Comparison of ENCODE assay signal across 9 mouse cellular contexts in the genomic region with DNA sequence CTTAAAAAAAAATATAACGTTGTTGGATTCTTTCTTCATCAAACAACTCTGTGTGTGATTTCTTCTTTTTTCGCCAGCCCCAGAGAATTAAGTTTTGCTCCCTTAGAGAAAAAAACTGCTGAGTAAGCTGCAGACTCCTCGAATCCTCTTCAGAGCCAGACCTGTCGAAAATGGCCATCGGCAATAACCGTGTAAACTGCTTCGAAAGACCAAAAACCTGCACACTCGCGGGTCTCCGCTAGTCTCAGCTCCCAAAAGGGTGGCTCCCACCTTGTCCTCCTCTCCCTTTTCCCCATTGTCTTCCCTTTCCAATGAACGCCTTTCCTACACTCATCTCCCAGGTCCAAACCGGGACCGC. TPM values are rescaled to one million over a fixed set of nuclear protein-coding genes. Genes with fewer than 3 reads are reported as not detected.
DNase-seq lines count a peak whose midpoint lies in the region; ATAC-seq lines count a peak whose summit lies in the region.
"Had no signal": no experiment of that assay in that cellular context is flagged by ENCODE, and none has a peak within 500 bp of the region (broad histone marks: within the 10 kb centered on the region; RNA-seq: fewer than 3 reads in every experiment).

No protein-coding gene starts in this region.

- no peak for DNase-seq in heart, postnatal 4 days
- DNase-seq in ZHBTc4 (ENCODE audit: low read depth, low spot score): peak; percentile 77
- DNase-seq in midbrain, embryonic 11.5 days (ENCODE audit: low spot score, missing footprints): no peak
- no peak for DNase-seq in natural killer cell, adult 2 months (ENCODE audit: low spot score in 2 of 2)
- no peak for DNase-seq in right cerebral cortex, adult 18-20 months
- no peak for DNase-seq in layer of hippocampus, adult 8-10 months (ENCODE audit: low spot score in 2 of 2)

- no peak for ATAC-seq in heart, embryonic 12.5 days (ENCODE audit: insufficient number of reproducible peaks, low FRiP score)
- no peak for ATAC-seq in hindbrain, embryonic 13.5 days (ENCODE audit: low FRiP score)
- no peak for ATAC-seq in midbrain, embryonic 11.5 days (ENCODE audit: low FRiP score)

- WGBS in heart, embryonic 12.5 days: 3% methylated on average over 13 of the region's 13 CpGs
- 1% methylated on average over 13 of the region's 13 CpGs for WGBS in hindbrain, embryonic 13.5 days
- WGBS in midbrain, embryonic 11.5 days: 2% methylated on average over 13 of the region's 13 CpGs

- peak overlapping the region; percentile 52; the same call in 1 of the 2 replicates for H3K9ac ChIP-seq in heart, embryonic 12.5 days
- no peak overlapping the region for H3K9ac ChIP-seq in hindbrain, embryonic 13.5 days
- peak overlapping the region; percentile 36; the same call in 1 of the 2 replicates for H3K9ac ChIP-seq in midbrain, embryonic 11.5 days (ENCODE audit: low read length)

- H3K27ac ChIP-seq in heart, embryonic 12.5 days (ENCODE audit: poor library complexity, severe bottlenecking): no peak overlapping the region
- H3K27ac ChIP-seq in hindbrain, embryonic 13.5 days: no peak overlapping the region
- H3K27ac ChIP-seq in midbrain, embryonic 11.5 days (ENCODE audit: low read depth, low read length): no peak overlapping the region

- peaks cover 14% of the 10 kb centered on the region for H3K4me1 ChIP-seq in heart, embryonic 12.5 days (replicated peaks)
- H3K4me1 ChIP-seq in hindbrain, embryonic 13.5 days (replicated peaks): peaks cover 11% of the 10 kb centered on the region
- peaks cover 5% of the 10 kb centered on the region for H3K4me1 ChIP-seq in midbrain, embryonic 11.5 days (ENCODE audit: control insufficient read depth, insufficient read depth, low read length)

- H3K9me3 ChIP-seq in heart, embryonic 12.5 days (replicated peaks): 0 out of 2 replicates have a peak, but pooled peaks cover 4% of the 10 kb centered on the region
- H3K9me3 ChIP-seq in hindbrain, embryonic 13.5 days: no peaks in the 10 kb centered on the region
- H3K9me3 ChIP-seq in midbrain, embryonic 11.5 days (ENCODE audit: control insufficient read depth, low read length): no peaks in the 10 kb centered on the region

- no peaks in the 10 kb centered on the region for H3K36me3 ChIP-seq in heart, embryonic 12.5 days
- H3K36me3 ChIP-seq in hindbrain, embryonic 13.5 days: no peaks in the 10 kb centered on the region
- H3K36me3 ChIP-seq in midbrain, embryonic 11.5 days (ENCODE audit: control insufficient read depth, insufficient read depth, low read length): no peaks in the 10 kb centered on the region

- H3K4me2 ChIP-seq in heart, embryonic 12.5 days: peak overlapping the region; percentile 65
- H3K4me2 ChIP-seq in hindbrain, embryonic 13.5 days: peak overlapping the region; percentile 37
- H3K4me2 ChIP-seq in midbrain, embryonic 11.5 days: peak overlapping the region; percentile 52

- peaks cover 86% of the 10 kb centered on the region for H3K27me3 ChIP-seq in heart, embryonic 12.5 days (replicated peaks)
- H3K27me3 ChIP-seq in hindbrain, embryonic 13.5 days: peaks cover 97% of the 10 kb centered on the region
- peaks cover 72% of the 10 kb centered on the region for H3K27me3 ChIP-seq in midbrain, embryonic 11.5 days (ENCODE audit: control insufficient read depth, insufficient read depth, low read length)

- peak overlapping the region; percentile 47 for H3K4me3 ChIP-seq in heart, embryonic 12.5 days
- peak overlapping the region; percentile 23 for H3K4me3 ChIP-seq in hindbrain, embryonic 13.5 days
- peak overlapping the region; percentile 38 for H3K4me3 ChIP-seq in midbrain, embryonic 11.5 days (ENCODE audit: low read depth, low read length)

RNA-seq across cellular contexts. Expression of gene BC107364, which starts 50.7 kb away (rescaled TPM):
- polyA plus RNA-seq in heart, embryonic 12.5 days (2016; fragmentation: Nextera tagmentation; extraction: Ambion mirVana): 0.72 and 0.87 TPM in 2 replicates
- under 1 TPM in 1 of 2 experiments, not detected in 1; 0.50 TPM for total RNA-seq in heart, postnatal 4 days (2021)
- polyA plus RNA-seq in hindbrain, embryonic 13.5 days (2015; fragmentation: Nextera tagmentation; extraction: Ambion mirVana): not detected in 2 replicates
- polyA plus RNA-seq in midbrain, embryonic 11.5 days (2014; fragmentation: Nextera tagmentation; extraction: Ambion mirVana): not detected in 2 replicates
- not detected for total RNA-seq in layer of hippocampus, adult 8-10 months (2022)
- total RNA-seq: left cerebral cortex, postnatal 10 days had no signal
